Mouse (Mus musculus): Measurements from ENCODE around the gene Emc3. TPM values are rescaled to one million over a fixed set of nuclear protein-coding genes. Genes with fewer than 3 reads are reported as not detected.

Emc3 gene
- polyA plus RNA-seq, 1 experiment: 90.5 TPM

- no peak for TF ChIP-seq POLR2A (IDR thresholded peaks at IDR 0.05; ENCODE audit: low read depth, low read length)
- TF ChIP-seq CTCF (IDR thresholded peaks at IDR 0.05; ENCODE audit: borderline replicate concordance, insufficient read depth, low read length): no peak
- no peak overlapping the region for H3K27ac ChIP-seq (ENCODE audit: insufficient read depth, low read length)
- H3K4me1 ChIP-seq (ENCODE audit: control insufficient read depth, insufficient read depth, low read length): peaks cover 11% of the 10 kb centered on the region
- H3K4me3 ChIP-seq (ENCODE audit: insufficient read depth, low read length): no peak overlapping the region
Measured at GRCm38 (mm10) chr6:113523420-113523819, 8.0 kb downstream of the Emc3 start.

GRCm38 (mm10) chr6:113522310-113522709 is 9.1 kb downstream of the Emc3 start:
- TF ChIP-seq POLR2A (IDR thresholded peaks at IDR 0.05; ENCODE audit: low read depth, low read length): no peak
- no peak for TF ChIP-seq CTCF (IDR thresholded peaks at IDR 0.05; ENCODE audit: borderline replicate concordance, insufficient read depth, low read length)
- H3K27ac ChIP-seq (ENCODE audit: insufficient read depth, low read length): no peak overlapping the region
- H3K4me3 ChIP-seq (ENCODE audit: insufficient read depth, low read length): no peak overlapping the region
- H3K4me1 ChIP-seq (ENCODE audit: control insufficient read depth, insufficient read depth, low read length): peaks cover 11% of the 10 kb centered on the region

GRCm38 (mm10) chr6:113517434-113518080 is 13.9 kb downstream of the Emc3 start:
- TF ChIP-seq CTCF (IDR thresholded peaks at IDR 0.05; ENCODE audit: borderline replicate concordance, insufficient read depth, low read length) (no peak), POLR2A (IDR thresholded peaks at IDR 0.05; ENCODE audit: low read depth, low read length) (no peak)
- H3K27ac ChIP-seq (ENCODE audit: insufficient read depth, low read length): no peak overlapping the region
- peaks cover 1% of the 10 kb centered on the region for H3K4me1 ChIP-seq (ENCODE audit: control insufficient read depth, insufficient read depth, low read length)
- no peak overlapping the region for H3K4me3 ChIP-seq (ENCODE audit: insufficient read depth, low read length)

DNA sequence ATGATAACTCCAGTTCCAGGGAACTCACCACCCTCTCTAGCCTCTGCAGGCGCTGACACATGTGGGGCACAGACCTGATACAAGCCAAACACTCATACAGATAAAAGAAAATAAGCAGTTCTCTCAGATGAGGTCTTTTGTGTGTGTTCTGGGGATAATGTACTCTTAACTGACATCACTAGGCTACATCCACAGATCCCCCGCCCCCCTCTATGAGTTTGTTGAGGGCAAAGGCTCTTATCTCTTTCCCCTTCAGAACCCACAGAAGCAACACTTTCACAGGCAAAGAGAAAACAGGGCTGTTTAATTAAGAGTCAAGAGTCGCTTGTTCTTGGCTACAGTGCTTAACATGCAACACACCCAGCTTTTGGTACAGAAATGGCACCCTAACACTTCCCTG is 16.9 kb downstream of the Emc3 start:
- Histone ChIP-seq H3K4me3 (ENCODE audit: insufficient read depth, low read length) (no peak overlapping the region), H3K27ac (ENCODE audit: insufficient read depth, low read length) (no peak overlapping the region), H3K4me1 (ENCODE audit: control insufficient read depth, insufficient read depth, low read length) (no peaks in the 10 kb centered on the region)
- TF ChIP-seq CTCF (IDR thresholded peaks at IDR 0.05; ENCODE audit: borderline replicate concordance, insufficient read depth, low read length) (no peak), POLR2A (IDR thresholded peaks at IDR 0.05; ENCODE audit: low read depth, low read length) (no peak)

DNA sequence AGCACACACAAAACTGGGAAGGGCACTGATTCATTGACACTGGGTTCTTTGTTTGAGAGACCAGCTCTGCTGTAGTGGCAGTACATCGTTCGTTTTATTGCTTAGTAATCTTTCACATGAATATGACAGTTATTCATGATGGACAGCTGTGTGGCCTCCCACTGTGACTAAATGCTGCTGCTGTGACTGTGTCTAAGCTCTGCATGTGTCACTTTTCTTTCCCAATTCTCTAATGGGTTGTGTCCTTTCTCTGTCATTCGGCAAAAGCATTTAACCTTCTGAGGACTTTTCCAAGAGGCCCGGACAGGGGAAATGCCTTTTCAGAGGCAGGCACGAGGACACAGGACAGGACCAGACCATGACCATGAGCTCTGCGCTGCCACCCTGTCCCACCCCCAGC is 17.5 kb downstream of the Emc3 start:
- no peak for TF ChIP-seq CTCF (IDR thresholded peaks at IDR 0.05; ENCODE audit: borderline replicate concordance, insufficient read depth, low read length)
- TF ChIP-seq POLR2A (IDR thresholded peaks at IDR 0.05; ENCODE audit: low read depth, low read length): no peak
- Histone ChIP-seq H3K4me1 (ENCODE audit: control insufficient read depth, insufficient read depth, low read length) (no peaks in the 10 kb centered on the region), H3K4me3 (ENCODE audit: insufficient read depth, low read length) (no peak overlapping the region), H3K27ac (ENCODE audit: insufficient read depth, low read length) (no peak overlapping the region)

GRCm38 (mm10) chr6:113508947-113509280 is 22.5 kb downstream of the Emc3 start:
- TF ChIP-seq POLR2A (IDR thresholded peaks at IDR 0.05; ENCODE audit: low read depth, low read length) (no peak), CTCF (IDR thresholded peaks at IDR 0.05; ENCODE audit: borderline replicate concordance, insufficient read depth, low read length) (no peak)
- Histone ChIP-seq H3K4me3 (ENCODE audit: insufficient read depth, low read length) (no peak overlapping the region), H3K4me1 (ENCODE audit: control insufficient read depth, insufficient read depth, low read length) (no peaks in the 10 kb centered on the region), H3K27ac (ENCODE audit: insufficient read depth, low read length) (no peak overlapping the region)

DNA sequence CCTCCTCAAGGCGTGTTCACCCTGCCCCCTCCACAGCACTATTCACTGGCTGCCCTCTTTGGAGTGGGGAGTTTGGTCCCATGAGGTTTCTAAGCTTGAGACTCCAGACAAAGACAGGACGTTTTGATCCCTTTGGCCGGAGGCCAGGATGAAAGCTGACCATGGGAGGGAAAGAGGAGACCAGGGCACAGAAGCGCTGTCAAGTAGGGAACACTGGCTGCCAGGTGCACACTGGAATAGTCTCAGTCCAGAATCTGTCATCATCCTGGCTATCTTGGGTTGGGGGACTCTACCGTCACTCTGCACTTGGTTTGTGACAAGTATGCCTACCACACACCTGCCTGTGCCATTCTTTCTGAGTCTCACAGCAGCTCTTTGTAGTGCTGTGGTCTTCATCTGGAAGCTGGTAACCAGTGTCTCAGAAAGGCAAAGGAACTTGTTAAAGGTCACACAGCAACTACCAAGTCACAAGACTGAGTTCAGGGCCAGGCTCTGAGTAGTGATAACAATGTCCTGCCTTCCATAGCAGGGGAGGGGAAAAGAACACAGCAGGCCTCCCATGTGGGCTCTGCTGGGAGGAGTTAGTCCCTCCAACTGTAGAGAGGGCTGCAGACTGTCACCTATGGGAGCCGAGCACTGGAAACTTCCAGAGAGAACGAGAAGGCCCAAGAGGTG is 23.0 kb downstream of the Emc3 start:
- no peaks in the 10 kb centered on the region for H3K4me1 ChIP-seq (ENCODE audit: control insufficient read depth, insufficient read depth, low read length)
- TF ChIP-seq CTCF (IDR thresholded peaks at IDR 0.05; ENCODE audit: borderline replicate concordance, insufficient read depth, low read length) (no peak), POLR2A (IDR thresholded peaks at IDR 0.05; ENCODE audit: low read depth, low read length) (no peak)
- H3K27ac ChIP-seq (ENCODE audit: insufficient read depth, low read length): no peak overlapping the region

DNA sequence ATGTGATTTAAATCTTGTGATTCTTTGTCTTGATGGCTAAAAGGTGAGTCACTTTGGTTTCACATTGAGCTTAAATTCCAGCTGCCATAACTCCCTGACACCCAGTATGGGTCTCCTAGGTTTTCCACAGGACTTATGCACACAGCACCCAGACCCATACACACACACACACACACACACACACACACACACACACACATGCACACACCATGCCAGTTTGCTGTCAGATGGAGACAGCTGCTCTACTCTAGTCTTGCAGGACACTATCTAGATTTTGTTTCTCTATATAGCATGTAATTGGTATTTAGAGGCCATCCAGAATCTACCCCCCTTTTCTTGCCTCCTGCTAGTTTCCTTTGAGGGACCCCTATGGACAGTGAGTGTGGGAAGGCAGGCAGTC is 24.3 kb downstream of the Emc3 start:
- no peak overlapping the region for H3K27ac ChIP-seq (ENCODE audit: insufficient read depth, low read length)
- no peaks in the 10 kb centered on the region for H3K4me1 ChIP-seq (ENCODE audit: control insufficient read depth, insufficient read depth, low read length)
- no peak overlapping the region for H3K4me3 ChIP-seq (ENCODE audit: insufficient read depth, low read length)
- TF ChIP-seq CTCF (IDR thresholded peaks at IDR 0.05; ENCODE audit: borderline replicate concordance, insufficient read depth, low read length): no peak
- TF ChIP-seq POLR2A (IDR thresholded peaks at IDR 0.05; ENCODE audit: low read depth, low read length): no peak

More for the DNA sequence above, 23.0 kb downstream of the Emc3 start:
- H3K4me3 ChIP-seq (ENCODE audit: insufficient read depth, low read length): no peak overlapping the region

DNA sequence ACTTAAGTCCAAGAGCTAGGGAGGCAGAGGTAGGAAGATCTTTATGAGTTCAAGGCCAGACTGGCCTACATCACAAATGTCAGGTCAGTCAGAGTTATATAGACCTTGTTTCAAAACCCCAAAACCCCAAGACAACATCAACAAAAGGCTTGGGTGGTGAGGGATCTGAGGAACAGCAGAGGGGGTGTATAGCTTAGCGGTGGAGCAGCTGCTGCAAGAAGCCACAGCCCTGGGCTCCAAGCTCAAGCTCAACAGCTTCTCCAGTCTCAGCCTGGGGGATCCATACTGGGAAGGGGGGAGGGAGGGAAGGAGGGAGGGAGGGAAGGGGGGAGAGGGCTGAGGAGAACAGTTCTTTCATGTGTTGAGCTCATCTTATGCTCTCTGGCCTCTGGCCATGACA is 25.8 kb downstream of the Emc3 start:
- Histone ChIP-seq H3K4me1 (ENCODE audit: control insufficient read depth, insufficient read depth, low read length) (no peaks in the 10 kb centered on the region), H3K4me3 (ENCODE audit: insufficient read depth, low read length) (no peak overlapping the region), H3K27ac (ENCODE audit: insufficient read depth, low read length) (no peak overlapping the region)
- no peak for TF ChIP-seq CTCF (IDR thresholded peaks at IDR 0.05; ENCODE audit: borderline replicate concordance, insufficient read depth, low read length)
- no peak for TF ChIP-seq POLR2A (IDR thresholded peaks at IDR 0.05; ENCODE audit: low read depth, low read length)

GRCm38 (mm10) chr6:113502801-113503200 is 28.7 kb downstream of the Emc3 start:
- H3K27ac ChIP-seq (ENCODE audit: insufficient read depth, low read length): no peak overlapping the region
- no peak overlapping the region for H3K4me3 ChIP-seq (ENCODE audit: insufficient read depth, low read length)
- no peak for TF ChIP-seq CTCF (IDR thresholded peaks at IDR 0.05; ENCODE audit: borderline replicate concordance, insufficient read depth, low read length)
- no peak for TF ChIP-seq POLR2A (IDR thresholded peaks at IDR 0.05; ENCODE audit: low read depth, low read length)
- no peaks in the 10 kb centered on the region for H3K4me1 ChIP-seq (ENCODE audit: control insufficient read depth, insufficient read depth, low read length)

Measured in embryonic fibroblast, embryonic 13.5 days (primary cell).